Mouse (Mus musculus) G1E (cell line): ENCODE data around the gene Rrm2.

Source experiments
- CTCF ChIP-seq: IDR thresholded peaks from 2 replicates; pipeline ENCODE4 v1.5.1; 2012; ENCODE audit warnings: low read depth, low read length, inconsistent platforms, mixed read lengths
- GATA1 ChIP-seq: IDR thresholded peaks from 2 replicates; pipeline ENCODE4 v1.6.1; 2012; ENCODE audit warnings: borderline replicate concordance, low read length, inconsistent platforms, mixed read lengths
- GATA2 ChIP-seq: IDR thresholded peaks from 2 replicates; pipeline ENCODE4 v1.6.1; 2012; ENCODE audit warnings: low read depth, low read length, inconsistent platforms, borderline replicate concordance
- TAL1 ChIP-seq: conservative IDR thresholded peaks from 2 replicates; pipeline ENCODE4 v1.6.1; 2012; ENCODE audit warnings: low read depth, low read length, inconsistent platforms, mixed read lengths

DNA sequence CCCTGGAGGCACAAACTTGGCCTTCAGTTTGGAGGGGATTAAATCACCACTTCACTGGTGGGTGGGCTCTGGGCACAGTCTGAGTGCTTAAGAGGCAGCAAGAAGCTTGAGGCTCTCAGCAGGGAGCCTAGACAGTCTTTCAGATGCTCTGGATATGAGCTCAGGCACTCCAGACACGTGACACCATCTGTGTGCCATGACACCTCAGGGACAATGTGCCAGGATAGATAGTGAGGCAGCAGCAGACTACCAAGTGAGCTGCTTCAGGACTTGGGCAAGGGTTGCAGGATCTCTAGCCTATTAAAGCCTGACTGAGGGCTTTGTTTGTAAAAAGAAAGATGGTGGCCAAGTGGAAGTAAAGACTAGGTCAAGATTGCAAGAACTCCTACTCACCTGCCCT is 36.3 kb downstream of the Rrm2 start:
- TF ChIP-seq TAL1 (no peak), GATA1 (no peak), CTCF (no peak), GATA2 (no peak)
